Mouse (Mus musculus): ENCODE results near the gene Snx5. TPM values are rescaled to one million over a fixed set of nuclear protein-coding genes. Genes with fewer than 3 reads are reported as not detected.

The Snx5 gene
- polyA plus RNA-seq, 1 experiment from 2014 or later = 130 TPM

GRCm38 (mm10) chr2:144236791-144237584, 33.7 kb downstream of the Snx5 start:
- no peak for ATAC-seq (ENCODE audit: low FRiP score, low read depth)
- H3K27me3 ChIP-seq = no peaks in the 10 kb centered on the region
- 62% methylated on average over 9 of the region's 9 CpGs for WGBS
- no peaks in the 10 kb centered on the region for H3K36me3 ChIP-seq
- H3K9me3 ChIP-seq = no peaks in the 10 kb centered on the region
- no peak overlapping the region for H3K27ac ChIP-seq
- H3K9ac ChIP-seq = no peak overlapping the region
- H3K4me2 ChIP-seq (replicated peaks) = no peak overlapping the region
- H3K4me1 ChIP-seq = peaks cover 34% of the 10 kb centered on the region
- H3K4me3 ChIP-seq = no peak overlapping the region

- Histone ChIP-seq H3K9ac (no peak overlapping the region), H3K4me1 (peaks cover 35% of the 10 kb centered on the region), H3K9me3 (no peaks in the 10 kb centered on the region), H3K4me3 (no peak overlapping the region), H3K36me3 (no peaks in the 10 kb centered on the region), H3K4me2 (replicated peaks) (no peak overlapping the region), H3K27ac (no peak overlapping the region), H3K27me3 (no peaks in the 10 kb centered on the region)
- 20% methylated on average over 3 of the region's 3 CpGs for WGBS
- peak; percentile 33; the same call in 1 of the 2 replicates for ATAC-seq (ENCODE audit: low FRiP score, low read depth)
Observed at GRCm38 (mm10) chr2:144235776-144236175, 34.9 kb downstream of the Snx5 start.

- H3K4me3 ChIP-seq = no peak overlapping the region
- no peak overlapping the region for H3K27ac ChIP-seq
- H3K27me3 ChIP-seq = no peaks in the 10 kb centered on the region
- no peak for ATAC-seq (ENCODE audit: low FRiP score, low read depth)
- 70% methylated on average over 3 of the region's 3 CpGs for WGBS
- H3K4me2 ChIP-seq (replicated peaks) = no peak overlapping the region
- no peak overlapping the region for H3K9ac ChIP-seq
- no peaks in the 10 kb centered on the region for H3K36me3 ChIP-seq
- H3K4me1 ChIP-seq = peaks cover 20% of the 10 kb centered on the region
- no peaks in the 10 kb centered on the region for H3K9me3 ChIP-seq
Observed at GRCm38 (mm10) chr2:144233534-144233933, 37.2 kb downstream of the Snx5 start.

GRCm38 (mm10) chr2:144231115-144231514, 39.6 kb downstream of the Snx5 start:
- 67% methylated on average over 5 of the region's 5 CpGs for WGBS
- no peaks in the 10 kb centered on the region for H3K36me3 ChIP-seq
- H3K27ac ChIP-seq = no peak overlapping the region
- H3K4me2 ChIP-seq (replicated peaks) = no peak overlapping the region
- peaks cover 7% of the 10 kb centered on the region; the same call in 1 of the 2 replicates for H3K4me1 ChIP-seq
- peaks cover 4% of the 10 kb centered on the region; the same call in 1 of the 2 replicates for H3K9me3 ChIP-seq
- H3K9ac ChIP-seq = no peak overlapping the region
- ATAC-seq (ENCODE audit: low FRiP score, low read depth) = no peak
- H3K27me3 ChIP-seq = no peaks in the 10 kb centered on the region
- H3K4me3 ChIP-seq = no peak overlapping the region

- H3K4me2 ChIP-seq (replicated peaks) = no peak overlapping the region
- no peak overlapping the region for H3K9ac ChIP-seq
- no peak overlapping the region for H3K27ac ChIP-seq
- ATAC-seq (ENCODE audit: low FRiP score, low read depth) = no peak
- H3K27me3 ChIP-seq = no peaks in the 10 kb centered on the region
- WGBS = 39% methylated on average over 7 of the region's 7 CpGs
- peaks cover 4% of the 10 kb centered on the region; the same call in 1 of the 2 replicates for H3K9me3 ChIP-seq
- H3K4me1 ChIP-seq = 0 out of 2 replicates have a peak, but pooled peaks cover 3% of the 10 kb centered on the region
- H3K36me3 ChIP-seq = no peaks in the 10 kb centered on the region
- H3K4me3 ChIP-seq = no peak overlapping the region
Observed at GRCm38 (mm10) chr2:144230498-144230897, 40.2 kb downstream of the Snx5 start.

GRCm38 (mm10) chr2:144229647-144230046, 41.1 kb downstream of the Snx5 start:
- Histone ChIP-seq H3K4me1 (peaks cover 4% of the 10 kb centered on the region), H3K27me3 (no peaks in the 10 kb centered on the region), H3K4me3 (no peak overlapping the region), H3K9ac (no peak overlapping the region), H3K9me3 (peaks cover 4% of the 10 kb centered on the region; the same call in 1 of the 2 replicates), H3K4me2 (replicated peaks) (no peak overlapping the region), H3K27ac (no peak overlapping the region), H3K36me3 (no peaks in the 10 kb centered on the region)
- ATAC-seq (ENCODE audit: low FRiP score, low read depth) = no peak
- WGBS = 80% methylated on average over 14 of the region's 14 CpGs

- 68% methylated on average over 12 of the region's 12 CpGs for WGBS
- peaks cover 4% of the 10 kb centered on the region; the same call in 1 of the 2 replicates for H3K9me3 ChIP-seq
- H3K4me1 ChIP-seq = peaks cover 11% of the 10 kb centered on the region
- no peaks in the 10 kb centered on the region for H3K36me3 ChIP-seq
- ATAC-seq (ENCODE audit: low FRiP score, low read depth) = no peak
- no peak overlapping the region for H3K4me2 ChIP-seq (replicated peaks)
- no peak overlapping the region for H3K4me3 ChIP-seq
- H3K27ac ChIP-seq = no peak overlapping the region
- H3K27me3 ChIP-seq = no peaks in the 10 kb centered on the region
- no peak overlapping the region for H3K9ac ChIP-seq
Observed at GRCm38 (mm10) chr2:144228521-144229346, 42.0 kb downstream of the Snx5 start.

- peaks cover 11% of the 10 kb centered on the region for H3K4me1 ChIP-seq
- H3K27ac ChIP-seq = no peak overlapping the region
- H3K9me3 ChIP-seq = peaks cover 4% of the 10 kb centered on the region; the same call in 1 of the 2 replicates
- no peaks in the 10 kb centered on the region for H3K36me3 ChIP-seq
- 81% methylated on average over 12 of the region's 12 CpGs for WGBS
- no peak overlapping the region for H3K9ac ChIP-seq
- H3K4me3 ChIP-seq = no peak overlapping the region
- H3K4me2 ChIP-seq (replicated peaks) = no peak overlapping the region
- ATAC-seq (ENCODE audit: low FRiP score, low read depth) = no peak
- H3K27me3 ChIP-seq = no peaks in the 10 kb centered on the region
Observed at GRCm38 (mm10) chr2:144226906-144227586, 43.7 kb downstream of the Snx5 start.

GRCm38 (mm10) chr2:144224351-144224750, 46.4 kb downstream of the Snx5 start:
- ATAC-seq (ENCODE audit: low FRiP score, low read depth) = no peak
- H3K9me3 ChIP-seq = peaks cover 6% of the 10 kb centered on the region; the same call in 1 of the 2 replicates

GRCm38 (mm10) chr2:144215601-144216000, 55.1 kb downstream of the Snx5 start:
- H3K4me1 ChIP-seq = peaks cover 13% of the 10 kb centered on the region; the same call in 1 of the 2 replicates
- H3K4me3 ChIP-seq = no peak overlapping the region
- no peaks in the 10 kb centered on the region for H3K36me3 ChIP-seq
- 0 out of 2 replicates have a peak, but pooled peaks cover 2% of the 10 kb centered on the region for H3K9me3 ChIP-seq
- no peak overlapping the region; the same call in 1 of the 2 replicates for H3K9ac ChIP-seq
- WGBS = 47% methylated on average over 9 of the region's 9 CpGs
- H3K27ac ChIP-seq = no peak overlapping the region
- H3K4me2 ChIP-seq (replicated peaks) = no peak overlapping the region
- ATAC-seq (ENCODE audit: low FRiP score, low read depth) = no peak
- no peaks in the 10 kb centered on the region for H3K27me3 ChIP-seq

More at GRCm38 (mm10) chr2:144224351-144224750, 46.4 kb downstream of the Snx5 start:
- Histone ChIP-seq H3K27ac (0 out of 2 replicates have a peak overlapping the region, but pooled peaks have one; percentile 28), H3K27me3 (no peaks in the 10 kb centered on the region), H3K9ac (no peak overlapping the region), H3K4me1 (peaks cover 9% of the 10 kb centered on the region), H3K36me3 (no peaks in the 10 kb centered on the region), H3K4me3 (no peak overlapping the region), H3K4me2 (replicated peaks) (peak overlapping the region; percentile 31)
- 45% methylated on average over 12 of the region's 12 CpGs for WGBS

- Histone ChIP-seq H3K36me3 (no peaks in the 10 kb centered on the region), H3K4me1 (peaks cover 13% of the 10 kb centered on the region; the same call in 1 of the 2 replicates), H3K4me2 (replicated peaks) (no peak overlapping the region), H3K27ac (no peak overlapping the region), H3K9ac (no peak overlapping the region; the same call in 1 of the 2 replicates), H3K27me3 (no peaks in the 10 kb centered on the region), H3K9me3 (0 out of 2 replicates have a peak, but pooled peaks cover 1% of the 10 kb centered on the region), H3K4me3 (no peak overlapping the region)
- WGBS = 22% methylated on average over 7 of the region's 7 CpGs
- no peak for ATAC-seq (ENCODE audit: low FRiP score, low read depth)
Observed at GRCm38 (mm10) chr2:144215195-144215594, 55.5 kb downstream of the Snx5 start.
